Mouse (Mus musculus): ENCODE data around the gene Cblb.

DNA sequence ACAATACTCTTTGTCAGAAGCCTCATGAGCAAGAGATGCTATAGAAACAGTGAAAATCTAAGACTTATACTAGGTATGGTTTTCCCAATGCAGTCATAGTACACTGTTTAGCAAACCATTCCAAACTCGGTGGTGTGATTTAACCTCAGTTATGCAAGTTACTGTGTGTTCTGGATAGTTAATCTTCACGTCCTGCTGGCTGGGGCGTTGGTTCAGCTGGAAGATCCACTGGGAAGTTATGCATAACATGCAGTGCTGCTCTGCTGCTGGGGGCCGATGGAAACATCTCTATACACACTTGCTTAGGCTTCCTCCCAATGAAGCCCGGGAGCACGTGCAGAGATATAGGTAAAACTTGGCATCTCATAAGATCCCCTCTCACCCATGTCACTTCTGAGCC, 69.4 kb downstream of the Cblb start:
- TF ChIP-seq CTCF (IDR thresholded peaks at IDR 0.05; ENCODE audit: extremely low read depth, insufficient read depth, low read length) (no peak), POLR2A (IDR thresholded peaks at IDR 0.05; ENCODE audit: extremely low read depth, insufficient read depth, low read length) (no peak)

Measured in cortical plate, adult 2 months (tissue).